Mouse (Mus musculus): ENCODE data around the gene Zc3h4. TPM values are rescaled to one million over a fixed set of nuclear protein-coding genes. Genes with fewer than 3 reads are reported as not detected.
A peak's percentile ranks its signal among the peaks of the same experiment; 100 is the strongest.

The Zc3h4 gene
- polyA plus RNA-seq, 1 experiment from 2014 or later, result 7.0 TPM

DNA sequence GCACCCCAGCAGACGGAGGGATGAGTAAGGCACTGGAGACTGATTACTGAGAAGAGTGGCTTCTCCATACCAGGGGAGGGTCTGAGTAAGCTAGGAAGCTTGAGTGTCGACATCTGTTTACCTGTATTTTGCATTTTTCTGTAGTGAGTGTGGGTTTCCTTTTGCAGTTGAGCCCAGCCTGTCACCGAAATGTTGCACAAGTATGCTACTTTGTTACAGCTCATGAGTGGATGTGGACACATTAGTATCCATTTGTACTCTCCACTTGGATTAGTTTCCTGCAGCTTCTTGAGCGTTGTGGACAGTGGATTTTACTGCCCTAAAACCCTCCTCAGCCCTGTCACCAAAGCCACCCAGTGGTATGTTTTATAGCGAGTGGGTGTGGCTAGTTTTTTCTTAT is 18.0 kb downstream of the Zc3h4 start:
- Histone ChIP-seq H3K4me1 (ENCODE audit: control insufficient read depth, low read depth, low read length) (peaks cover 18% of the 10 kb centered on the region), H3K27me3 (ENCODE audit: control insufficient read depth, insufficient read depth, low read depth, low read length) (no peaks in the 10 kb centered on the region), H3K9me3 (replicated peaks; ENCODE audit: control insufficient read depth, low read length) (no peaks in the 10 kb centered on the region), H3K36me3 (ENCODE audit: control insufficient read depth, insufficient read depth) (peaks cover 70% of the 10 kb centered on the region), H3K4me2 (ENCODE audit: low read depth, low read length) (no peak overlapping the region), H3K9ac (ENCODE audit: low read depth, low read length) (no peak overlapping the region), H3K4me3 (ENCODE audit: low read depth, low read length) (no peak overlapping the region), H3K27ac (ENCODE audit: low read length) (0 out of 2 replicates have a peak overlapping the region, but pooled peaks have one; percentile 6)
- 80% methylated on average over 5 of the region's 5 CpGs for WGBS (ENCODE audit: insufficient replicate concordance)
- no peak for ATAC-seq (ENCODE audit: low read depth)

DNA sequence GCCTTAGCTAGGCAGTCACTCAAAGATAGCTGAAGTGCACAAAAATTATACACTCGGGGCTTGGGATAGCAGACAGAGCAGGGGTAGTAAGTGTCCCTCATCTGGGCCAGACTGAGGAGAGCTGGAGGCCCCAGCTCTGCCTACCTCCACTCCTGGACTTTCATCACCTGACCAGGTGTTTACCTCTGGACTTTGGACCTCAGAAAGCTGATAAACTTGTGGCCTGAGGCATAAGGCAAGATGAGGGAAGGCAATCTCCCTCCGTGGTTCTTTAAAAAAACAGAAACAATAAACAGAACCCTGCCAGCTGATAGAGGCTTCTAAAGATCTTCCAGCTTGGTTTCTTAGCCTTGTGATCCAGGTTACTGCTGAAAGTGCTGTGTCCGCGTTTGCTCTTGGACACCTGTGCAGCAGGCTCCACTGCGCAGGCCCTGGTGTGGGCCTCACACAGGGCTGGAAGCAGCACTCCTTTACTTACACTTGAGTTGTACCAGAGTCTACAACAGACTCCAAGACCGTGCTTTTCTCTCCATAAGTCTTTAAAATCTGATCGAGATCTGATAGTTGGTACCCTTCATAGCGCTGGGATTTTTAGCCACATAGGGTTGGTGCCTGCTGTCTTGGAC is 19.9 kb downstream of the Zc3h4 start:
- Histone ChIP-seq H3K27ac (ENCODE audit: low read length) (no peak overlapping the region), H3K36me3 (ENCODE audit: control insufficient read depth, insufficient read depth) (peaks cover 89% of the 10 kb centered on the region), H3K4me2 (ENCODE audit: low read depth, low read length) (no peak overlapping the region), H3K9me3 (replicated peaks; ENCODE audit: control insufficient read depth, low read length) (no peaks in the 10 kb centered on the region), H3K4me1 (ENCODE audit: control insufficient read depth, low read depth, low read length) (peaks cover 8% of the 10 kb centered on the region), H3K4me3 (ENCODE audit: low read depth, low read length) (no peak overlapping the region), H3K9ac (ENCODE audit: low read depth, low read length) (no peak overlapping the region), H3K27me3 (ENCODE audit: control insufficient read depth, insufficient read depth, low read depth, low read length) (no peaks in the 10 kb centered on the region)
- ATAC-seq (ENCODE audit: low read depth), result 0 out of 2 replicates have a peak, but pooled peaks have one; percentile 17
- 86% methylated on average over 8 of the region's 8 CpGs for WGBS (ENCODE audit: insufficient replicate concordance)

DNA sequence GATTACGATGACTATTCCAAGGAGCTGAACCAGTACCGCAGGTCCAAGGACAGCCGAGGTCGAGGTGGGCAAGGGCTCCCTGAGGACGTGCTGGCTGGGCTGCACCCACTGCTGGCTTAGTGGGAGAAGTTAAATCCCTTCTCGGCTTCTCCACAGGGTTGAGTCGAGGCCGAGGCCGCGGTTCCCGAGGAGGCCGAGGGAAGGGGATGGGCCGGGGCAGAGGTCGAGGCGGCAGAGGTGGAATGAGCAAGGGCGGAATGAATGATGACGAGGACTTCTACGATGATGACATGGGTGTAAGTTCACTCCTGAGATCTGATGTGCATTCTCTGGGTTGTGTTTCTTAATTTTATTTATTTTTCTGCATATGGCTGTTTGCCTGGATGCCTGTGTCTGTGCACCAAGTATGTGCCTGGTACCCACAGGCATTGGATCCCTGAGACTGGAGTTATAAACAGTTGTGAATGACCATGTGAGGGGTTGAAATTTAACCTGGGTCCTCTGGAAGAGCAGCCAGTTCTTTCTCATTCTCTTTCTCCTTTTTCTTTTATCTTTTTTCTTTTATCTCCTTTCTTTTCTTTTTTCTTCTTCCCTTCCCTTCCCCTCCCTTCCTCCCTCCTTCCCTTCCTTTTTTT is 21.6 kb downstream of the Zc3h4 start:
- Histone ChIP-seq H3K4me3 (ENCODE audit: low read depth, low read length) (no peak overlapping the region), H3K27me3 (ENCODE audit: control insufficient read depth, insufficient read depth, low read depth, low read length) (no peaks in the 10 kb centered on the region), H3K9me3 (replicated peaks; ENCODE audit: control insufficient read depth, low read length) (no peaks in the 10 kb centered on the region), H3K4me2 (ENCODE audit: low read depth, low read length) (no peak overlapping the region), H3K4me1 (ENCODE audit: control insufficient read depth, low read depth, low read length) (peaks cover 5% of the 10 kb centered on the region), H3K36me3 (ENCODE audit: control insufficient read depth, insufficient read depth) (peaks cover 93% of the 10 kb centered on the region), H3K9ac (ENCODE audit: low read depth, low read length) (no peak overlapping the region), H3K27ac (ENCODE audit: low read length) (no peak overlapping the region)
- ATAC-seq (ENCODE audit: low read depth), result no peak
- 82% methylated on average over 18 of the region's 18 CpGs for WGBS (ENCODE audit: insufficient replicate concordance)

DNA sequence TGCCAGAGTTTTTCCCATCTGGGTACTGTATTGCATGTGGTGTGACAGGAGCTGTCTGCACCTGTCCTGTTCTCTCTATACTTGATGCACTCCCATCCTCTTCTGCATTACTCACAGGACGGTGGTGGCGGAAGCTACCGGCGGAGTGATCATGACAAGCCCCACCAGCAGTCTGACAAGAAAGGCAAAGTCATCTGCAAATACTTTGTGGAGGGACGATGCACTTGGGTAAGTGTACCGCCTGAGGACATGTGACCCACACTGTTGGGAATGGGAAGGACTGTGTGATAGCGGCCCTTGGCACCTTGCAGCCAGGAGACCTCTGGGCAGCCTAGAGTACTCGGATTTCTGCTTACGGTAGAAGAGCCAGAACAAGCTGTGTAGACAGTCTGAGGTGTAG is 23.0 kb downstream of the Zc3h4 start:
- ATAC-seq (ENCODE audit: low read depth), result no peak
- Histone ChIP-seq H3K9ac (ENCODE audit: low read depth, low read length) (no peak overlapping the region), H3K9me3 (replicated peaks; ENCODE audit: control insufficient read depth, low read length) (no peaks in the 10 kb centered on the region), H3K27ac (ENCODE audit: low read length) (no peak overlapping the region), H3K4me3 (ENCODE audit: low read depth, low read length) (no peak overlapping the region), H3K36me3 (ENCODE audit: control insufficient read depth, insufficient read depth) (peaks cover 93% of the 10 kb centered on the region), H3K4me1 (ENCODE audit: control insufficient read depth, low read depth, low read length) (peaks cover 3% of the 10 kb centered on the region), H3K27me3 (ENCODE audit: control insufficient read depth, insufficient read depth, low read depth, low read length) (no peaks in the 10 kb centered on the region), H3K4me2 (ENCODE audit: low read depth, low read length) (no peak overlapping the region)
- 88% methylated on average over 9 of the region's 9 CpGs for WGBS (ENCODE audit: insufficient replicate concordance)

DNA sequence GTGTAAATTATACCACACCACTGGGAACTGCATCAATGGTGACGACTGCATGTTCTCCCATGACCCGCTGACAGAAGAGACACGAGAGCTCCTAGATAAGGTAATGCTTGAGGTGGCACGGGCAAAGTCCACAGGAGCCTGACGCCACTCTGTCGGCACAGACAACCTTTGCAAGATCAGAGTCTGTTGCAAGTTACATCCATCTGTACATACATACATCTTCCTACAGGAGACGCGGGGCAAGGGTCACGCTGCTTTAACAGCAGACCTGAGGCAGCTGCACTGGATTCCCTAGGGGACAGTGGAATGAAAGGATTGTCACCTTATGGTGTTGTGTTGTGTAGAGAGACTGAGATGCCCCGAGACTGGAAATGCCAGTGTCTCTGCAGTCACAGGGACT is 25.0 kb downstream of the Zc3h4 start:
- Histone ChIP-seq H3K4me2 (ENCODE audit: low read depth, low read length) (no peak overlapping the region), H3K27me3 (ENCODE audit: control insufficient read depth, insufficient read depth, low read depth, low read length) (no peaks in the 10 kb centered on the region), H3K4me1 (ENCODE audit: control insufficient read depth, low read depth, low read length) (no peaks in the 10 kb centered on the region), H3K9ac (ENCODE audit: low read depth, low read length) (no peak overlapping the region), H3K9me3 (replicated peaks; ENCODE audit: control insufficient read depth, low read length) (no peaks in the 10 kb centered on the region), H3K36me3 (ENCODE audit: control insufficient read depth, insufficient read depth) (peaks cover 93% of the 10 kb centered on the region), H3K4me3 (ENCODE audit: low read depth, low read length) (no peak overlapping the region), H3K27ac (ENCODE audit: low read length) (peak overlapping the region; percentile 10; the same call in 1 of the 2 replicates)
- peak; percentile 14; the same call in 1 of the 2 replicates for ATAC-seq (ENCODE audit: low read depth)
- 80% methylated on average over 10 of the region's 10 CpGs for WGBS (ENCODE audit: insufficient replicate concordance)

DNA sequence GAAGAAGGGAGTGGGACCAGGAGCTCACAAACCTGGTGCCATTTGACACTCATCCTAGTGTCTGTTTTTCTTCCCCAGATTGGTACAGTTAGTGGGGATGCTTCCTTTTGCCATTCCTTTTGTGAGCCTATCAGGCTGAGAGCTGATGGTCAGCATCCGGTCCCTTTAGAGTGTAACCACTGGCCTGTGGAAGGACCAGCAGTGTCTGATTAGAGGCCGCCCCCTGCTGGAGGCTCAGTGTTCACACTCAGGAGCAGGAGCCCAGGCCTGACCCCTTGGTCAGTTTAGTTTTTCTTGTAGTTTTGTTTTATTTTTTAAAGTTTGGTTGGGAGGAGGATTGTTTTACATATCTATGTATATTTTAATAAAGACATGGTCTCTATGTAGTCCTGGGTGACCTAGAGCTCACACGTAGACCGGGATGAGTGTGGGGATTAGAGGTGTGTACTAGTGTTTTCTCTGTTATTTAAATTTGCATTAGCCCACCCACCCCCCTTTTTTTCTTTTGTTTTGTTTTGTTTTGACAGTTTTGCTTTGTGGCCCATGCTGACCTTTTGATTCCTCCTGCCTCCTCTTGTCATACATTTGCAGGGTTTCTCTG is 25.5 kb downstream of the Zc3h4 start:
- H3K4me1 ChIP-seq (ENCODE audit: control insufficient read depth, low read depth, low read length), result no peaks in the 10 kb centered on the region
- WGBS (ENCODE audit: insufficient replicate concordance), result 56% methylated on average over 4 of the region's 4 CpGs
- no peak overlapping the region for H3K4me3 ChIP-seq (ENCODE audit: low read depth, low read length)
- ATAC-seq (ENCODE audit: low read depth), result peak; percentile 75
- no peak overlapping the region for H3K9ac ChIP-seq (ENCODE audit: low read depth, low read length)
- no peak overlapping the region for H3K4me2 ChIP-seq (ENCODE audit: low read depth, low read length)
- H3K27ac ChIP-seq (ENCODE audit: low read length), result no peak overlapping the region
- H3K36me3 ChIP-seq (ENCODE audit: control insufficient read depth, insufficient read depth), result peaks cover 93% of the 10 kb centered on the region
- no peaks in the 10 kb centered on the region for H3K27me3 ChIP-seq (ENCODE audit: control insufficient read depth, insufficient read depth, low read depth, low read length)
- no peaks in the 10 kb centered on the region for H3K9me3 ChIP-seq (replicated peaks; ENCODE audit: control insufficient read depth, low read length)

DNA sequence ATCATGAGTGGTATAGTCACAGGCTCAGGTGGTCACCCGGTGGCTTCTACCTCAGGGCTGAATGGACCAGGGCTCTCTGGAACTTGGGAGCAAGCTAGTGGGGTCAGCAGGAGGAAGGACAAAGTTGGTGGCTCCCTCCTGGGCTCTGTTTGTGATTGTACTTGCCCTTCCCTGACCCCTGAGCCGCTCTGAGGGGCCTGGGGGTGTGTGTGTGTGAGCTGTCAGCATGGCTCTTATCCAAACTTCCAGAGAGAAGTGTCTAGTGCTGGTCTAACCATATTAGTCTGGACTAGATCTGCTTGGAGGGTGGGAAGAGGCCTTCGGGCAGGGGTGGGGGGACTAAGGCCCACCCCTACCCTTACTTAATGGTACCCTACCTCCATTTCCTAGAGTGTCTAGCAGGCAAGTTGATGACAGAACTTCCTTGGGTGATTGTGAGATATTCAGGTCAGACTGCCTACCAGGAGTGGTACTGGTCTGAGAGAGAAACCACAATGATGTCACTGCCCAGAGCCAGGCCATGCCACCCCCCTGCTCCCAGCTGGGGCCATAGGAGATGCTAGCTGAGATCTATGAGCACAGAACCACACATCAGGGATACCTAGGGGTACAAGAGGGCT is 32.8 kb downstream of the Zc3h4 start:
- no peak for ATAC-seq (ENCODE audit: low read depth)
- H3K36me3 ChIP-seq (ENCODE audit: control insufficient read depth, insufficient read depth), result peaks cover 77% of the 10 kb centered on the region
- H3K4me3 ChIP-seq (ENCODE audit: low read depth, low read length), result no peak overlapping the region
- H3K27me3 ChIP-seq (ENCODE audit: control insufficient read depth, insufficient read depth, low read depth, low read length), result no peaks in the 10 kb centered on the region
- H3K9me3 ChIP-seq (replicated peaks; ENCODE audit: control insufficient read depth, low read length), result no peaks in the 10 kb centered on the region
- no peak overlapping the region for H3K27ac ChIP-seq (ENCODE audit: low read length)
- H3K4me1 ChIP-seq (ENCODE audit: control insufficient read depth, low read depth, low read length), result no peaks in the 10 kb centered on the region
- 76% methylated on average over 3 of the region's 3 CpGs for WGBS (ENCODE audit: insufficient replicate concordance)
- H3K4me2 ChIP-seq (ENCODE audit: low read depth, low read length), result no peak overlapping the region
- no peak overlapping the region for H3K9ac ChIP-seq (ENCODE audit: low read depth, low read length)

DNA sequence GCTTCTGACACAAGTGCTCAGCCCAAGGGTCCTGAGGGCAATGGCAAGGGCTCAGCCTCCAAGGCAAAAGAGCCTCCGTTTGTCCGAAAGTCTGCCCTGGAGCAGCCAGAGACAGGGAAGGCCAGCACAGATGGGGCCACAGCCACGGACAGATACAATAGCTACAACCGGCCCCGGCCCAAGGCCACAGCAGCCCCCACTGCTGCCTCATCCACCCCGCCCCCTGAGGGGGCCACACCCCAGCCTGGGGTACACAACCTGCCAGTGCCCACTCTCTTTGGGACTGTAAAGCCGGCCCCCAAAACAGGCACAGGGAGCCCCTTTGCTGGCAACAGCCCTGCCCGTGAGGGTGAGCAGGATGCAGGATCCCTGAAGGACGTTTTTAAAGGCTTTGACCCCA is 34.4 kb downstream of the Zc3h4 start:
- peaks cover 61% of the 10 kb centered on the region for H3K36me3 ChIP-seq (ENCODE audit: control insufficient read depth, insufficient read depth)
- no peak overlapping the region for H3K4me2 ChIP-seq (ENCODE audit: low read depth, low read length)
- no peaks in the 10 kb centered on the region for H3K27me3 ChIP-seq (ENCODE audit: control insufficient read depth, insufficient read depth, low read depth, low read length)
- 87% methylated on average over 9 of the region's 9 CpGs for WGBS (ENCODE audit: insufficient replicate concordance)
- no peaks in the 10 kb centered on the region for H3K9me3 ChIP-seq (replicated peaks; ENCODE audit: control insufficient read depth, low read length)
- no peaks in the 10 kb centered on the region for H3K4me1 ChIP-seq (ENCODE audit: control insufficient read depth, low read depth, low read length)
- H3K4me3 ChIP-seq (ENCODE audit: low read depth, low read length), result no peak overlapping the region
- H3K27ac ChIP-seq (ENCODE audit: low read length), result no peak overlapping the region
- H3K9ac ChIP-seq (ENCODE audit: low read depth, low read length), result no peak overlapping the region
- ATAC-seq (ENCODE audit: low read depth), result no peak

DNA sequence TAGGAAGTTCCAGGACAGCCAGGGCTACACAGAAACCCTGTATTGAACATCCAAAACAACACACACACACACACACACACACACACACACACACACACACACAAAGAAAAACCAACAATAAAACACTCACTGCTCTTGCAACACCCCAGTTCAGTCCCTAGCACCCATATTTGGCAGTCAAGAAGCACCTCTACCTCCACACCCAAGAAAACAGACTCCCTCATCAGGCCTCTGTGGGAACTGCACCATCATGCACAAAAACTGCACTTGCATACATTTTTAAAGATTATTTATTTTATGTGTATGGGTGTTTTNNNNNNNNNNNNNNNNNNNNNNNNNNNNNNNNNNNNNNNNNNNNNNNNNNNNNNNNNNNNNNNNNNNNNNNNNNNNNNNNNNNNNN is 40.5 kb downstream of the Zc3h4 start:
- ATAC-seq (ENCODE audit: low read depth), result no peak
- no peak overlapping the region for H3K9ac ChIP-seq (ENCODE audit: low read depth, low read length)

More for the DNA sequence above, 40.5 kb downstream of the Zc3h4 start:
- no peaks in the 10 kb centered on the region for H3K27me3 ChIP-seq (ENCODE audit: control insufficient read depth, insufficient read depth, low read depth, low read length)
- no peak overlapping the region for H3K4me2 ChIP-seq (ENCODE audit: low read depth, low read length)
- H3K36me3 ChIP-seq (ENCODE audit: control insufficient read depth, insufficient read depth), result no peaks in the 10 kb centered on the region; the same call in 1 of the 2 replicates
- H3K4me3 ChIP-seq (ENCODE audit: low read depth, low read length), result no peak overlapping the region
- no peaks in the 10 kb centered on the region for H3K9me3 ChIP-seq (replicated peaks; ENCODE audit: control insufficient read depth, low read length)
- H3K27ac ChIP-seq (ENCODE audit: low read length), result no peak overlapping the region
- no peaks in the 10 kb centered on the region for H3K4me1 ChIP-seq (ENCODE audit: control insufficient read depth, low read depth, low read length)
